Mouse (Mus musculus) skeletal muscle tissue, adult 2 months (tissue): ENCODE measurements around the gene Vav1.
A peak's percentile ranks its signal among the peaks of the same experiment; 100 is the strongest.
"Not testable (repeated sequence)": the region's sequence is repeated elsewhere in the genome, so short reads cannot be mapped to it uniquely, and the experiment has no call there.

Source experiments
- DNase-seq: peaks from one replicate; pipeline ENCODE4 v3.0.0-alpha.2; 2012; ENCODE audit warnings: low read depth, low spot score

The Vav1 gene

GRCm38 (mm10) chr17:57279591-57280224, 808 bp downstream of the Vav1 start:
- no peak for DNase-seq

GRCm38 (mm10) chr17:57280411-57280810, 1.5 kb downstream of the Vav1 start:
- DNase-seq: no peak

- no peak for DNase-seq
Observed at GRCm38 (mm10) chr17:57283906-57284305, 5.0 kb downstream of the Vav1 start.

- DNase-seq: no peak
Observed at GRCm38 (mm10) chr17:57285077-57285476, 6.2 kb downstream of the Vav1 start.

GRCm38 (mm10) chr17:57286718-57287355, 7.9 kb downstream of the Vav1 start:
- no peak for DNase-seq

GRCm38 (mm10) chr17:57289252-57289651, 10.4 kb downstream of the Vav1 start:
- DNase-seq: no peak

- DNase-seq: no peak
Observed at GRCm38 (mm10) chr17:57290001-57290670, 11.2 kb downstream of the Vav1 start.

GRCm38 (mm10) chr17:57290671-57291055, 11.8 kb downstream of the Vav1 start:
- no peak for DNase-seq

- no peak for DNase-seq
Observed at GRCm38 (mm10) chr17:57292302-57292701, 13.4 kb downstream of the Vav1 start.

GRCm38 (mm10) chr17:57292968-57293367, 14.1 kb downstream of the Vav1 start:
- no peak for DNase-seq

GRCm38 (mm10) chr17:57295935-57296334, 17.0 kb downstream of the Vav1 start:
- DNase-seq: no peak

GRCm38 (mm10) chr17:57297040-57297439, 18.1 kb downstream of the Vav1 start:
- DNase-seq: no peak

- no peak for DNase-seq
Observed at GRCm38 (mm10) chr17:57305593-57305992, 26.7 kb downstream of the Vav1 start.

GRCm38 (mm10) chr17:57307074-57307473, 28.2 kb downstream of the Vav1 start:
- DNase-seq: no peak

GRCm38 (mm10) chr17:57311801-57312200, 32.9 kb downstream of the Vav1 start:
- DNase-seq: no peak

- DNase-seq: no peak
Observed at GRCm38 (mm10) chr17:57327615-57328014, 48.7 kb downstream of the Vav1 start.

- no peak for DNase-seq
Observed at GRCm38 (mm10) chr17:57328944-57329343, 50.0 kb downstream of the Vav1 start.

- no peak for DNase-seq
Observed at GRCm38 (mm10) chr17:57330993-57331392, 52.1 kb downstream of the Vav1 start.

- DNase-seq: no peak
Observed at GRCm38 (mm10) chr17:57332241-57332640, 53.3 kb downstream of the Vav1 start.

GRCm38 (mm10) chr17:57334001-57334760, 55.3 kb downstream of the Vav1 start:
- DNase-seq: no peak

GRCm38 (mm10) chr17:57334761-57335150, 55.9 kb downstream of the Vav1 start:
- peak; percentile 60 for DNase-seq

GRCm38 (mm10) chr17:57335194-57335593, 56.3 kb downstream of the Vav1 start:
- DNase-seq: not testable (repeated sequence)
